Mouse (Mus musculus): Measurements from ENCODE around the gene Gm11077.
A peak's percentile ranks its signal among the peaks of the same experiment; 100 is the strongest.

The Gm11077 gene

DNA sequence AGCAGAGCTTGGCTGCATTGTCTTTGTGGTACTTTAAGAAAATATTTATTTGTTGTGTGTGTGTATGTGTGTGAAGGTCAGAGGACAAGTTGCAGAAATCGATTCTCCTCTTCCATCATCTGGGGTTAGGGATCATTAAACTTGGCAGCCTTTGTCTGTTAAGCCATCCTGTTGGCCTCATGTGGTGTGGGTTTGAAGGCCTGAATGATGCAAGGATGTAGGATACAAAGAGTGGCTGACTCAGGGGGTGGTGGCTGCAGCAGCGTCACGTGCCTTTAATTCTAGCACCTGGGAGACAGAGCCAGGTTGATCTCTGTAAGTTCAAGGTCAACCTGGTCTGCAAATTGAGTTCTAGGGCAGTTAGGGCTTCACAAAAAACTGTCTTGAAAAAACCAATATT lies 16.5 kb downstream of the Gm11077 start:
- DNase-seq (ENCODE audit: low read depth, low spot score): no peak

GRCm38 (mm10) chr6:140747591-140747990 lies 18.5 kb downstream of the Gm11077 start:
- DNase-seq (ENCODE audit: low read depth, low spot score): no peak

- no peak for DNase-seq (ENCODE audit: low read depth, low spot score)
Measured at GRCm38 (mm10) chr6:140750371-140751080, 21.4 kb downstream of the Gm11077 start.

GRCm38 (mm10) chr6:140766365-140766764 lies 37.3 kb downstream of the Gm11077 start:
- DNase-seq (ENCODE audit: low read depth, low spot score): peak; percentile 40

GRCm38 (mm10) chr6:140767237-140767636 lies 38.2 kb downstream of the Gm11077 start:
- DNase-seq (ENCODE audit: low read depth, low spot score): no peak

- DNase-seq (ENCODE audit: low read depth, low spot score): no peak
Measured at GRCm38 (mm10) chr6:140768180-140768579, 39.1 kb downstream of the Gm11077 start.

DNA sequence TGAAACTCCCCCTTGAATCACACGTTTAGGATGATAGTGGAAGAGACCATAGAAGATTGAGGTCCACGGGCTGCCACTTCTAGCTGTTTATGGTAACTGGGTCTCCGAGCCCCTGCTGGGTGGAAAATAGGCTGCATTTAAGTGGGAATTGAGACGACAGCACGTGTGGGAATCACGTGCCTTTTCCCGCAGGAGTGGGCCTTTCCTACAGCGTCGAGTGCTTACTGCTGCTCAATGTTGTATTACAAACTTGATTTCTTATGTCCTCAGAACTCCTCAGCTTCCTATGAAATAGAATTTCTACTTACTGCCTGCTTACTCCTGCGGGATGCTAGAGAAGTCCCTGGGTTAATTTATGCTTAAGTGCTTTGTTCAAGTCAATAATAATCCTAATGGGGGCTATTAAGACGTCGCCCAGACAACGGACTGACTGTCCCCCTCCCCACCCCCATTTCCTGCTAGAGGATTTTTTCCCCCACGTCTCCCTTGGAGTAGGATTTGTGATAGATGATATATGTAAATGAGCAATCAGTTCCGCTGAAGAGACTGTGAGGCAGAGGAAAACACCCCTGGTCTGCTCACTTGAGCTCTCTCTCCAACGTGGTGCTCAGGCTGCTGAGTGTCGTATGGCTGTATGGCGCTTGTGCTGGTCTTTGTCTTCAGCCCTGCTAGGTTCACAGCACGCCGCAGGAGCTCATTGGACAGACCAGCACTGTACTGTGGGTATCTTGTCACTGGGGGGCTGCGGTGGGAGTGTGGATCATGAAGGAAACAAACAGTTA lies 40.0 kb downstream of the Gm11077 start:
- no peak for DNase-seq (ENCODE audit: low read depth, low spot score)

GRCm38 (mm10) chr6:140776274-140776673 lies 47.2 kb downstream of the Gm11077 start:
- DNase-seq (ENCODE audit: low read depth, low spot score): no peak

- DNase-seq (ENCODE audit: low read depth, low spot score): no peak
Measured at GRCm38 (mm10) chr6:140782524-140782923, 53.4 kb downstream of the Gm11077 start.

GRCm38 (mm10) chr6:140786058-140786457 lies 57.0 kb downstream of the Gm11077 start:
- DNase-seq (ENCODE audit: low read depth, low spot score): no peak

DNA sequence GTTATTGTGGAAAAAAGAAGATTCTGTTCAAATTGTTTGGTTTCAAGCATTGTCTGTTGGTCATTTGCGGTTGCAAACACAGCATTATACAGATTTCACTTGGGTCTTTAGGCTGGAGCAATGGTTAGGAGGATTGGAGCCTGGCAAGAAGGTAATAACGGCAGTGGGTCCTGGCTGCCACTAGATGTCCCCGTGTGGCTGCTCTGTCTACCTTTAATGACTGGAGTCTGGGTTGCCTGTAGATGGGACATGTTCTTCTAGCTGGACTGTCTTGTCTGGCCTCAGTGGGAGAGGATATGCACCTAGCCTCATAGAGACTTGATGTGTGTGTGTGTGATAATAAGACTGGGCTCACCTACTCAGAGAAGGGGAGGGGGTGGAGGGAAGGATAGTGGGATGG lies 60.8 kb downstream of the Gm11077 start:
- DNase-seq (ENCODE audit: low read depth, low spot score): no peak

DNA sequence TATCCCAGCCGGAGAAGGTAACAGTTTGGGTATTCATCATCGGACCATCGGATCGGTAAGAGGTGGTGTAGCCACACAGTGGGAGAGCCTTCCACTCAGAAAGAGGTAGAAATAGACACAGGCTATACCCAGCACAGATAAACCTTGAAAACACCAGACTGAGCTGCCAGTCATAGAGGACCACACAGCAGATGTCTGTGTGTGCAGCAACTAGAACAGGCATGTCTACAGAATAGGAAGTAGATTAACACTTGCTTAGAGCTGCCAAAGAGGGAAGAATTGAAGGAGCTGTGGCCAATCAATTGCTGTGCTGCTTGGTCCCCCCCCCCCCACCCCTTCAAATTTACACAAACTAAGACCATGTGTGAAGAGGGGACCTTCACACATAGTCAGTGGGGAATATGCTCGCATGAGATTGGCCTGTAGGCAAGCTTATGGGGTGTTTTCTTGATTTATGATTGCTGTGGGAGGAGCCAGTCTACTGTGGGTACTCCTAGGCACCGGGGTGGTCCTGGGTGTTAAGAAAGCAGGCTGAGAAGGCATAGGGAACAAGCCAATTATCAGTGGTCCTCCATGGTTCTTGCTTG lies 64.7 kb downstream of the Gm11077 start:
- no peak for DNase-seq (ENCODE audit: low read depth, low spot score)

GRCm38 (mm10) chr6:140798841-140799240 lies 69.8 kb downstream of the Gm11077 start:
- no peak for DNase-seq (ENCODE audit: low read depth, low spot score)

GRCm38 (mm10) chr6:140799435-140800040 lies 70.5 kb downstream of the Gm11077 start:
- DNase-seq (ENCODE audit: low read depth, low spot score): no peak

GRCm38 (mm10) chr6:140800587-140800986 lies 71.5 kb downstream of the Gm11077 start:
- DNase-seq (ENCODE audit: low read depth, low spot score): no peak
